Mouse (Mus musculus): Measurements from ENCODE around the gene Cdk6. TPM values are rescaled to one million over a fixed set of nuclear protein-coding genes. Genes with fewer than 3 reads are reported as not detected.

Cdk6 gene
- 5.2 and 6.6 TPM in 2 replicates for polyA plus RNA-seq (2012; rRNA removed)

DNA sequence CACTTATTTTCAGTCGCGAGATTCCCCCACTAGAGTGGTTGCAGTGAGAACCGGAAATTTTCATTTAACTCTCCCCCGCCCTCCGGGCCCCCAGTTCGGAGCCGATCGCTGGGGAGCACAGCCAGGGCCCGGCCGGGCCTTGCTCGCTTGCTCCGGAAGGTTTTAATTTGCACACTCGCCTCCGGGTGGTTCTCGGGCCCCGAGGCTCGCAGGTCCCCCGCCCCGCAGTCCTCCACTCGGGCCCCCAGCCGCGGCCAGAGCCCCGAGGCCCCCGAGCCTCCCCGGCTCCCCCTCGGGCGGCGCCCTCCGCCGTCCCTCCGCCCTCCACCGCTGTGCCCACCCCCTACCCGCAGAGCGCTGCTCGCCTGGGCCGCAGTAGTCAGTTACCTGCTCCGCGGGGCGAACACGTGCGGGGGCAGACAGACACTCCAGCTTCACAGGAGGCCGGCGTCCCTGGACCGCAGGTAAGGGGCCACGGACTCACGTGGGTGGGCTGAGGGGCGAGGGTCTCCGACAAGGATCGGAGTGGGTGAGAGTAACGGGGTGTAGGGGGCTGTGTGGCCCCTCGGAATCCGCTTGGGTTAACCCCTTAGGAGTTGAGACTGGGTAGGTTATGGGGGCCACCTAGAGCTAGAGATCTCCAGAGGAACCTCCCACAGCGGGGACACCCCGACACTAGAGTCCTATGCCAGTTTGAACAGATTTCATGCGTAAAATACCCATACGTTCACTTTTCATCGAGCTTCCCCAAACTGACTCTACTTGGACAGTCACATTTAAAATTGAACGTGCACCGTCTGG is at the start of gene Cdk6:
Gene Cdk6, plus strand, starts transcription at position 375 of the 801 bp plus-strand sequence.

DNA sequence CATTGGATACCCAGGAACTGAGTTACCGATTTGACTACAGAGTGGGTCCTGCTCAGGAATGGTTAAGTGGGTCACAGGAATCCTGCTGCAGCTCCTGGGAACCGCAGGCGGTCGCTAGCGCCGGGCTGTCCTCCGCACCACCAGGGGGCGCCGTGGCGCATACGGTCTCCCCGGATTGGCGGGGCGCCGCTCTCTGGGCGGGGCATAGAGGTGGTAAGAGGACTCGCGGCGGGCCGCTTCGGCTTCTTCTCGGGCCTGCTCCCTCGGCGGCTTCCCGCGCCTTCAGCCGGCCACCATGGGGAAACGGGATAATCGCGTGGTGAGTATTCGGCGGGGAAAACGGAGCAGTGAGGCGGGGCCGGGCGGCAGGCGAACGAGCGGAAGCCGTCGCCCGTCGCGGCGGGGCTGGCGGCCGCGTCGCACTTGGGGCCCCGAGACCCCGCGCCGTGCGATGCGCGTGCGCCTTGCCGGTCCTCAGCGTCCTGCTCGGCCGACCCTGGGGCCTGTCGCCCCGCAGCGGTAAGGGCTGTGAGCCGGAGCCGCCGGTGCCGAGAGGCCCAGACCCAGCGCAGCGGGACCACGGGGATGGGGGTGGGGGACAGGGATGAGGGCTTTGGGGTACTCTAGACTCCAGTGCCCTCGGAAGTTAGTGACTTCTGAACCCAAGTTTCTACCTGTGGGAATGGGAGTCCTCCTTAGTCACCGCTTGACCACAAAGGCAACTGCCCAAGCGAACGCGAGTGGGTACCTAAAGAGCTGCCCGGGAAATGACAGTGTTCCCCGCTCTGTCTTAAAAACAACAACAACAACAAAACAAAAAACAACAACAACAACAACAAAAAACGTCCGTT is 202.6 kb downstream of the Cdk6 start, which contains the start of gene Fam133b:
Gene Fam133b, plus strand, starts transcription at position 205 of the 851 bp plus-strand sequence.

DNA sequence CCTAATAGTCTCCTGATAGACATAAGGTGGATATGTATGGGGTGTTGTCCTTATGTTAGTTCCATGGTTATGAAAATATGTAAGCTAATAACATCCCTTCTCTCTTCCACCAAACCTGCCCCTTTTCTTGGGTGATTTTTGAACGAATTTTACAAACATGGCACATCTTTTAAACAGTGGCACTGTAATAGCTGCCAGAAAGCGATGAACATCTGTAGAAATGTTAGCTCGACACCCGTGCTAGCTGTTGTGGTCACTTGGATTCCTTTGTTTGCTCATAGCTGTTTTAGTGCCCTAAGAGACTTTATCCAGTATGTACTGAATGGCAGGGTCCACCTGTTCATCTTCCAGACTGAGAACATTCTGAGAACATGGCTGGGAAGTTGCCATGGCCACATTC is 230.0 kb downstream of the Cdk6 start, which contains the start of gene 1700109H08Rik:
Gene 1700109H08Rik, plus strand, starts transcription at position 301 of the 400 bp plus-strand sequence.

Other genes starting within 250 kb of the Cdk6 start
- 11.8 and 12.9 TPM in 2 replicates for gene Fam133b, start 202.3 kb downstream of the Cdk6 start, polyA plus RNA-seq (2012; rRNA removed)
- gene 1700109H08Rik, start 230.1 kb downstream of the Cdk6 start, polyA plus RNA-seq (2012; rRNA removed), result 1.4 and 2.1 TPM in 2 replicates

Data from liver, embryonic 14 days (tissue).